Mouse (Mus musculus): ENCODE measurements at regions not wholly inside any gene's neighbourhood (a gene's known extent, or its start where the extent isn't known, plus 50 kb on each side); places are given as distances from the start of the nearest gene placed in this dataset.
A peak's percentile ranks its signal among the peaks of the same experiment; 100 is the strongest.
"Not testable (repeated sequence)": the region's sequence is repeated elsewhere in the genome, so short reads cannot be mapped to it uniquely, and the experiment has no call there.

DNA sequence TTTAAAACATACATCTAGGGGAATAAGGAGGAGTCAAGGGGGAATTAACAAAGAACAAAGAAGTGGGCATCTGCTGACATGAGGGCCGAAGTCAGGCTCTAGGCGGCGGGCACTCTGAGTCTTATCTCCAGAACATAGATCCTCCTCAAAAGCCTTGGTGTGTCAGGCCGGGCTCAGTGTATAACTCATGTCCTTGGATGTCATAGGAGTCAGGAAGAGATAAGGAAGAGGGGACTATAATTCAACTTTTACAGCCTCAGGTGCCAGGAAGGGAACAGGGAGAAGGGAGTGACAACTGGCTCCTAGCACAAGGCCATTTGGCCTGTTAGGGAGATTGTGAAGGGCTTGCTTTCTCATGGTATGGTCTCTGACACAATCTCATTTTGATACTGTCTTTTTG, 185.9 kb upstream of the Ube2e2 start:
- DNase-seq (ENCODE audit: low read depth, low spot score) = not testable (repeated sequence)

GRCm38 (mm10) chr14:19041984-19042760, 148.1 kb upstream of the Ube2e2 start:
- peak; percentile 62 for DNase-seq (ENCODE audit: low read depth, low spot score)

DNA sequence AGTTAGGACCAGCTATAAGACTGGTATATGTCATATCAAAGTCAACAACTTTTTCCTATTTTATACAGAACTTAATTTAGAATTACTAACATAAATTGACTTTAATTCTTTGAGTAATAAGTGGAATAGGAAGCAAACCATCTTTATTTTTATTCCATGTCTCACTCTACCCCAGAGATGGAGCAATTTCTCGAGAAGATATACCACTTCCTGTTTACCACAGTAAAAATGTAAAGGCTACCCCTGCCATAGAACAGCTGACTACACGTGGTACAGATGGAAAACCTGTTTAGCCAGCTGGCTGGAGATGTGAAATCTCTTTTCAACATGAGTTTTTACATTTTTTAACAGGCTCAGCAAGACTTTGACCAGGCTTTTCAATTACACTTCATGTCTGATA, 126.0 kb upstream of the Ube2e2 start:
- DNase-seq (ENCODE audit: low read depth, low spot score) = no peak

DNA sequence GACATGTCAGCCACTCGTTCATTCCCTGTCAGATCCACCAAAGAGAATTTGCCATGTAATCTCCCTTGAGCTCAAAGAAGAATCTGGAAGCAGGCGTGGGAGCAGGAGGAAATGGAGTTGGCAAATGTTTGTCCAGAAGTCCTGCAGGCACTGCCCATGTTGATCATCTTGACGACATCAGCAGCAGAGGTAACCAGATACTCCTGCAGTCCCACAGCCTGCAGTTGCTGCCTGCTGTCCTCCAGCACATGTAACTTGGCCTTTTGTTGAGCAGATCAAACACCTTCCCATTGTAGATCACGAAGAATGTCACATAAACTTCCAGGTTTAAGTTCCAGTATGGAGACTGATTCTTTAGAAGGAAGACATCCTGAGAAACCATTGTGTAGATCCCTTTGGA, 121.3 kb upstream of the Ube2e2 start:
- no peak for DNase-seq (ENCODE audit: low read depth, low spot score)

DNA sequence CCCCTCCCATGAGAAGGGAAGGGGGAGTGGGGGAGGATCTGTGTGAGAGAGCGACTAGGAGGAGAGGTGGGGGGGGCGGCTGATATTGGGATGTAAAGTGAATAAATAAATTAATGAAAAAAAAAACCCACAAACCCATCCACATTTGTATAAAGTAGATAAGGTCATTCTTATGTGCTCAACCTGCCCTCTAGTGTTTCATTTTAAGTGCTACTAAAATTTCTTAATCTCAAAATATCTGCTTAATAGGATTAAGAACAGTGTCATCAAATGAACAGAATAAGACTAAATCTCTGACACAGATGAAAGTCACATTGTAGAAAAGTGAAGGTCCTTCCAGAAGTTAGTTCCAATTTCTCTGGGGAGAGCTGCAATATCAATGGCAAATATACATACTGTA, 119.5 kb upstream of the Ube2e2 start:
- not testable (repeated sequence) for DNase-seq (ENCODE audit: low read depth, low spot score)

GRCm38 (mm10) chr14:18983901-18984300, 89.8 kb upstream of the Ube2e2 start:
- DNase-seq (ENCODE audit: low read depth, low spot score) = no peak

GRCm38 (mm10) chr14:18963864-18964263, 69.8 kb upstream of the Ube2e2 start:
- no peak for DNase-seq (ENCODE audit: low read depth, low spot score)

DNA sequence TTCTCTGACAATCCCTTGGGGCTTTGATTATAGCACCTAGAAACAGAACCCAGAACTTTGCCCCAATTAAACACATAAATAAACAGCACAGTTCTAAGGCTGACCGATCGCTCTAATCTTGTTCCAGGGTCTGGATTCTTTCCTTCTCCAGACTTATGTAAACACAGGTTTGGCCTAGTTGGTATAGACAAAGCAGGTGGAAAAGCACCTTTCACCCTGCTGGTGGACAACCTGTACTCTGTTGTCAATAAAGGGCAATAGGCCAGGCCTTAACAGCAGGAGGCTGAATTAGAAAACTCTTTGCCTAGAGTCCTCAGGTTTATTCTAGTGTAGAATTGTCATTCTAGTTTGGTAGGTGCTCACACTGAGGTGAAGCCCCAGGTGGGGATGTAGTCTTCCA, 69.2 kb upstream of the Ube2e2 start:
- no peak for DNase-seq (ENCODE audit: low read depth, low spot score)

Measured in forelimb bud, embryonic 11.5 days (tissue).